Mouse (Mus musculus) kidney, adult 2 months (tissue): Measurements from ENCODE around the gene Kmt5b.

ENCODE experiments used
- CTCF ChIP-seq: fragments of 200-500 bp; conservative IDR thresholded peaks from 2 replicates; pipeline ENCODE4 v1.5.1; 2011; ENCODE audit warnings: low read depth, mild to moderate bottlenecking, control low read depth, low read length, moderate library complexity, mixed read lengths; ENCODE audit not compliant: insufficient read depth, insufficient read length
- POLR2A ChIP-seq: fragments of 200-500 bp; IDR thresholded peaks from one replicate; pipeline ENCODE4 v1.6.1; 2011; ENCODE audit warnings: low read depth, low read length, control low read depth

GRCm38 (mm10) chr19:3842359-3843148 lies 75.3 kb downstream of the Kmt5b start:
- no peak for TF ChIP-seq POLR2A
- TF ChIP-seq CTCF = no peak
